Mouse (Mus musculus) mammary gland, adult 2 months (tissue): ENCODE measurements around the gene Aldh8a1. TPM values are rescaled to one million over a fixed set of nuclear protein-coding genes. Genes with fewer than 3 reads are reported as not detected.

Source experiments
- polyA plus RNA-seq: library from polyadenylated mRNA; depleted of rRNA; stranded (reverse); fragments of >200 nt; gene quantifications from 2 replicates; pipeline ENCODE4 v1.2.3, GENCODE M21; 2012; ENCODE audit warnings: low replicate concordance; rRNA removed

Aldh8a1 gene
- polyA plus RNA-seq: 0.14 and 1.1 TPM in 2 replicates

GRCm38 (mm10) chr10:21376682-21377473 lies at the start of gene Aldh8a1:
Aldh8a1 (plus strand) TSS chr10:21377291.

Other genes with a start within 250 kb of the Aldh8a1 start
- gene Myb, start 216.3 kb upstream of the Aldh8a1 start, polyA plus RNA-seq: 6.8 and 8.6 TPM in 2 replicates
- gene Hbs1l, start 81.3 kb upstream of the Aldh8a1 start, polyA plus RNA-seq: 9.6 and 11.2 TPM in 2 replicates
- gene 1700020N01Rik, start 215.9 kb downstream of the Aldh8a1 start, polyA plus RNA-seq: 0.11 TPM in 1 of 2 replicates, not detected in the other